Mouse (Mus musculus): Measurements from ENCODE around the gene BC052040. TPM values are rescaled to one million over a fixed set of nuclear protein-coding genes. Genes with fewer than 3 reads are reported as not detected.

BC052040 gene
- polyA plus RNA-seq, 2 experiments, result 5.0 to 7.9 TPM

DNA sequence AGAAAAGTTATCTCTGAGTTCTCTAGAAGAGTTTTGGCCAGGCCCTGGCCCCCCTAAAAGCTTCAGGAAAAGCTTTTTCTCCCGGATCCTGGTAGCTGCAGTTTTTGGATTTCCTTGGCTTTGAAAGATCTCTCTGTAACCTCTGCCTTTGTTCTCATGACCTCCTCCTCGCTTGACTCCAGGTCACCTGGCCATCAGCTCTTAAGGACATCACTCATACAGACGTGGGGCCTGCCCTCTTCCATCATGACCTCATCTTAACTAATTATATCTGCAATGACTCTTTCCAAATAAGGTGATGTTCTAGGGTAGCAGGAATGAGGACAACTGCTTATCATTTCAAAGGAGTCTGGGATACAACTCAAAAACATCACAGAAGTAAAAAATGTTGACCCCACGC is 226.9 kb downstream of the BC052040 start:
- no peak overlapping the region for H3K27ac ChIP-seq
- H3K4me2 ChIP-seq (ENCODE audit: low read depth), result no peak overlapping the region
- H3K36me3 ChIP-seq (replicated peaks; ENCODE audit: control insufficient read depth, insufficient read depth, low read depth), result no peaks in the 10 kb centered on the region
- DNase-seq (ENCODE audit: low read depth in 3 of 3, low spot score in 3 of 3) (no peak), ATAC-seq (ENCODE audit: insufficient read depth) (no peak)
- H3K9ac ChIP-seq (replicated peaks), result no peak overlapping the region
- no peaks in the 10 kb centered on the region for H3K4me1 ChIP-seq (replicated peaks; ENCODE audit: control insufficient read depth in 2 of 2, insufficient read depth in 2 of 2, low read length in 1 of 2)
- TF ChIP-seq EP300 (IDR thresholded peaks at IDR 0.05; ENCODE audit: low read depth) (no peak), CTCF (IDR thresholded peaks at IDR 0.05; ENCODE audit: low read depth) (no peak)
- no peaks in the 10 kb centered on the region for H3K27me3 ChIP-seq (ENCODE audit: control insufficient read depth, insufficient read depth, low read length)
- no peaks in the 10 kb centered on the region for H3K9me3 ChIP-seq (ENCODE audit: control insufficient read depth, low read length)
- H3K4me3 ChIP-seq (ENCODE audit: insufficient read depth in 1 of 2, low read depth in 2 of 2, low read length in 2 of 2), result no peak overlapping the region
- 49% methylated on average over 4 of the region's 4 CpGs for WGBS (ENCODE audit: insufficient replicate concordance)

GRCm38 (mm10) chr2:115813316-115813715 is 231.8 kb downstream of the BC052040 start:
- Histone ChIP-seq H3K4me2 (ENCODE audit: low read depth) (no peak overlapping the region), H3K36me3 (replicated peaks; ENCODE audit: control insufficient read depth, insufficient read depth, low read depth) (no peaks in the 10 kb centered on the region), H3K4me1 (replicated peaks; ENCODE audit: control insufficient read depth in 2 of 2, insufficient read depth in 2 of 2, low read length in 1 of 2) (no peaks in the 10 kb centered on the region), H3K9me3 (ENCODE audit: control insufficient read depth, low read length) (no peaks in the 10 kb centered on the region), H3K4me3 (ENCODE audit: insufficient read depth in 1 of 2, low read depth in 2 of 2, low read length in 2 of 2) (no peak overlapping the region), H3K9ac (replicated peaks) (no peak overlapping the region), H3K27me3 (ENCODE audit: control insufficient read depth, insufficient read depth, low read length) (no peaks in the 10 kb centered on the region), H3K27ac (no peak overlapping the region)
- 34% methylated on average over 11 of the region's 11 CpGs for WGBS (ENCODE audit: insufficient replicate concordance)
- ATAC-seq (ENCODE audit: insufficient read depth) (no peak), DNase-seq (ENCODE audit: low read depth in 3 of 3, low spot score in 3 of 3) (no peak)
- TF ChIP-seq EP300 (IDR thresholded peaks at IDR 0.05; ENCODE audit: low read depth), result no peak
- no peak for TF ChIP-seq CTCF (IDR thresholded peaks at IDR 0.05; ENCODE audit: low read depth)

DNA sequence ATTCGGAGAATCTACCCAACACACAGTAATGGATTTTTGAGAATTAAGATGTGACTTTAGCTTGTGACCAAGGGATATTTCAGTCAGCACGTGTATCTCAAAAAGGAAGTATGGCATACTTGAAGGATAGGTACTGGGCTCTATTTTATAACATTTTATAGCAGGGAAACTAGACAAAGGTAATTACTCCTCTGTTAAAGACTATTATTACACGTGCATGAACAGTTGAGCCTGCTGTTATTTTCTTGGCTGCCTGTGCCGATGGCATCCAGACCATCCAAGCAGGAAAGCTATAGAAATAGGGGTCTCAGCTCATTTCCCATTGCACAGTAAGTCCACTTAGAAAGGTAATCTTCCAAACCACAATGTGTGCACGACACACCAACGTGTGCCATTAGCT is 232.2 kb downstream of the BC052040 start:
- H3K27ac ChIP-seq, result no peak overlapping the region
- no peaks in the 10 kb centered on the region for H3K9me3 ChIP-seq (ENCODE audit: control insufficient read depth, low read length)
- H3K27me3 ChIP-seq (ENCODE audit: control insufficient read depth, insufficient read depth, low read length), result no peaks in the 10 kb centered on the region
- H3K4me2 ChIP-seq (ENCODE audit: low read depth), result no peak overlapping the region
- ATAC-seq (ENCODE audit: insufficient read depth) (no peak), DNase-seq (ENCODE audit: low read depth in 3 of 3, low spot score in 3 of 3) (no peak)
- H3K4me1 ChIP-seq (replicated peaks; ENCODE audit: control insufficient read depth in 2 of 2, insufficient read depth in 2 of 2, low read length in 1 of 2), result no peaks in the 10 kb centered on the region
- H3K9ac ChIP-seq (replicated peaks), result no peak overlapping the region
- H3K36me3 ChIP-seq (replicated peaks; ENCODE audit: control insufficient read depth, insufficient read depth, low read depth), result no peaks in the 10 kb centered on the region
- no peak overlapping the region for H3K4me3 ChIP-seq (ENCODE audit: insufficient read depth in 1 of 2, low read depth in 2 of 2, low read length in 2 of 2)
- TF ChIP-seq EP300 (IDR thresholded peaks at IDR 0.05; ENCODE audit: low read depth) (no peak), CTCF (IDR thresholded peaks at IDR 0.05; ENCODE audit: low read depth) (no peak)
- 55% methylated on average over 6 of the region's 6 CpGs for WGBS (ENCODE audit: insufficient replicate concordance)

- Histone ChIP-seq H3K4me3 (ENCODE audit: insufficient read depth in 1 of 2, low read depth in 2 of 2, low read length in 2 of 2) (no peak overlapping the region), H3K4me2 (ENCODE audit: low read depth) (no peak overlapping the region), H3K4me1 (replicated peaks; ENCODE audit: control insufficient read depth in 2 of 2, insufficient read depth in 2 of 2, low read length in 1 of 2) (no peaks in the 10 kb centered on the region), H3K36me3 (replicated peaks; ENCODE audit: control insufficient read depth, insufficient read depth, low read depth) (no peaks in the 10 kb centered on the region), H3K27ac (no peak overlapping the region), H3K27me3 (ENCODE audit: control insufficient read depth, insufficient read depth, low read length) (no peaks in the 10 kb centered on the region), H3K9me3 (ENCODE audit: control insufficient read depth, low read length) (no peaks in the 10 kb centered on the region), H3K9ac (replicated peaks) (no peak overlapping the region)
- 69% methylated on average over 6 of the region's 6 CpGs for WGBS (ENCODE audit: insufficient replicate concordance)
- TF ChIP-seq CTCF (IDR thresholded peaks at IDR 0.05; ENCODE audit: low read depth) (no peak), EP300 (IDR thresholded peaks at IDR 0.05; ENCODE audit: low read depth) (no peak)
- DNase-seq (ENCODE audit: low read depth in 3 of 3, low spot score in 3 of 3) (no peak), ATAC-seq (ENCODE audit: insufficient read depth) (no peak)
These were observed 236.4 kb downstream of the BC052040 start for GRCm38 (mm10) chr2:115817959-115818358.

GRCm38 (mm10) chr2:115822361-115822760 is 240.8 kb downstream of the BC052040 start:
- ATAC-seq (ENCODE audit: insufficient read depth) (no peak), DNase-seq (ENCODE audit: low read depth in 3 of 3, low spot score in 3 of 3) (no peak)
- Histone ChIP-seq H3K27me3 (ENCODE audit: control insufficient read depth, insufficient read depth, low read length) (no peaks in the 10 kb centered on the region), H3K27ac (no peak overlapping the region), H3K36me3 (replicated peaks; ENCODE audit: control insufficient read depth, insufficient read depth, low read depth) (no peaks in the 10 kb centered on the region), H3K4me2 (ENCODE audit: low read depth) (no peak overlapping the region), H3K4me3 (ENCODE audit: insufficient read depth in 1 of 2, low read depth in 2 of 2, low read length in 2 of 2) (no peak overlapping the region), H3K9ac (replicated peaks) (no peak overlapping the region), H3K4me1 (replicated peaks; ENCODE audit: control insufficient read depth in 2 of 2, insufficient read depth in 2 of 2, low read length in 1 of 2) (no peaks in the 10 kb centered on the region), H3K9me3 (ENCODE audit: control insufficient read depth, low read length) (no peaks in the 10 kb centered on the region)
- TF ChIP-seq CTCF (IDR thresholded peaks at IDR 0.05; ENCODE audit: low read depth) (no peak), EP300 (IDR thresholded peaks at IDR 0.05; ENCODE audit: low read depth) (no peak)
- WGBS (ENCODE audit: insufficient replicate concordance), result 78% methylated on average over 5 of the region's 5 CpGs

MicroRNA genes within 50 kb of the gene (microRNA counts, 519-probe panel; counts per million panel counts)
- 5,256 counts per million, percentile 26 among the panel's probes with 10 or more counts for microRNA mmu-miR-1951

Small RNA genes lying within 50 kb of the gene (microRNA-seq; reads per million reads assigned to microRNA genes)
- not detected for gene Mir1951
